Mouse (Mus musculus): Measurements from ENCODE around the gene Sox15.
"Not testable (repeated sequence)": the region's sequence is repeated elsewhere in the genome, so short reads cannot be mapped to it uniquely, and the experiment has no call there.

Gene Sox15

DNA sequence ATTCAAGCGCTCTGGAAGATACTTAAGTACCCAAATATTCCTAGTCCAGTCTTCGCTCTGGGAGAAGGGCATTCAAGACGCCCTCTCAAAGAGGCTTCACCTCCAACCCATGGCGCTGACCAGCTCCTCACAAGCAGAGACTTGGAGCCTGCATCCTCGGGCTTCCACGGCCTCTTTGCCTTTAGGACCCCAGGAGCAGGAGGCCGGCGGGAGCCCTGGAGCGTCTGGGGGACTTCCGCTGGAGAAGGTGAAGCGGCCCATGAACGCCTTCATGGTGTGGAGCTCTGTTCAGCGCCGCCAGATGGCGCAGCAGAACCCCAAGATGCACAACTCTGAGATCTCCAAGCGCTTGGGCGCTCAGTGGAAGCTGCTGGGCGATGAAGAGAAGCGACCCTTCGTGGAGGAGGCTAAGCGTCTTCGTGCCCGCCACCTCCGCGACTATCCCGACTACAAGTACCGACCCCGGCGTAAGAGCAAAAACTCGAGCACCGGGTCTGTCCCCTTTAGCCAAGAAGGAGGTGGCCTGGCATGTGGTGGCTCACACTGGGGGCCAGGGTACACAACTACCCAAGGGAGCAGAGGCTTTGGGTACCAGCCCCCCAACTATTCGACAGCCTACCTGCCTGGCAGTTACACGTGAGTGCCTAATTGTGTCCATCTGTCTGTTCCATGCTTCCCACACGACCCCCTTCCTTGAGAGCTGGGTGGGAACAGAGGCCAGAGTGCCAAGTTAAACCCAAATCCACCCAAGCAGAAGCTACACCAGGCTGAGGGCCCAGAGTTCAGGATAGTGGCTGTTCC lies at the start of gene Sox15:
Sox15 (plus strand) TSS at position 51 of the 801 bp plus-strand sequence.
- no peak for DNase-seq (ENCODE audit: low read depth, low spot score)

DNA sequence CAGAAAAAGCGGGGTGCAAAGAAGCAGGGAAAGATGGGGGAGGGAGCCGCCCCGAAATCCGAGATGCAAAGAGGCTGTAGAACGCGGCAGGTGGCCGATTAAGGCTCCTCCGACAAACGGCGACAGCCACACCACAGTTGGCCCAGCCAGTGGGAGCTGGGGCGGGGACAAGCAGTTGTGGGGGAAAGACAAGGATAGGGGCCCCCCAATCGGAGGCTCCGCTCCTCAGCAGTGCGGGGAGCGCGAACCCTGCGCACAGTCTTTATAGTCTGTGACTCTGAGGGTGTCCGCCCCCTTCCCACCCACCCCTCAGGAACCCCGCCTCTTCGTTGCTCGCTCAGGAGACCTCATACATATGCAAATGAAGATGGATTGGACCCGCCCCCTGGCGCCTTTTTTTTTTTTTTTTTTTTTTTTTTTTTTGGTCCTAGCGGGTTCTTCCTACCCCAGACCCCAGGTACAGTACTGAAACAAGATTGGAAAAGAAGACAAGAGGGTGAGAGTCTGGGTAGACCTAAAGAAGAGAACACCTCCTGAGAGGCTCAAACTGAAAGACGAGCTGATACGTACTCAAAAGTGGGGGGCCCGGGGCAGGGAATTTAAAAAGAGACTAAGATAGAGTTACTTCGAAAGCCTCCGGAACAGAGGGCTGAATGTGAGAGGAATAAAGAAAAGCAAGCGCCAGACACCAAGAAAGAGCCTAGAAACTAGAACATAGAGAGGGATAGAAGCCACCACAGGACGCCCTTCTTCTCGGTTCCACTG lies 49.2 kb upstream of the Sox15 start, which contains the start of gene Atp1b2:
Atp1b2 (minus strand) TSS at position 217 of the 765 bp plus-strand sequence.
- peak; percentile 75 for DNase-seq (ENCODE audit: low read depth, low spot score)

DNA sequence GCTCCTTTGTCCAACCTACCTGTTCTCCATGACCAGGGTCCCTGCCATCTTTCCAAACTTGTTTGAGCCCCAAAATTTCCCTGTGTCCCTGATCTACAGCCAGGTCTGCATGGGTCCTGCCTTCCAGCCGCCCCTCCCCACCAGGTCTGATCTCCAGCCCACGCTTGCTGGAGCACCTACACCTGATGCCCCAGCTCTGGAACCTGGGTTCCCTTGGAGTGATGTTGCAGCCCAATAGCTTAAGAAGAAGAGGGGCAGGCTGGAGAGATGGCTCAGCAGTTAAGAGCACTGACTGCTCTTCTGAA lies 48.7 kb upstream of the Sox15 start:
- DNase-seq (ENCODE audit: low read depth, low spot score): no peak

DNA sequence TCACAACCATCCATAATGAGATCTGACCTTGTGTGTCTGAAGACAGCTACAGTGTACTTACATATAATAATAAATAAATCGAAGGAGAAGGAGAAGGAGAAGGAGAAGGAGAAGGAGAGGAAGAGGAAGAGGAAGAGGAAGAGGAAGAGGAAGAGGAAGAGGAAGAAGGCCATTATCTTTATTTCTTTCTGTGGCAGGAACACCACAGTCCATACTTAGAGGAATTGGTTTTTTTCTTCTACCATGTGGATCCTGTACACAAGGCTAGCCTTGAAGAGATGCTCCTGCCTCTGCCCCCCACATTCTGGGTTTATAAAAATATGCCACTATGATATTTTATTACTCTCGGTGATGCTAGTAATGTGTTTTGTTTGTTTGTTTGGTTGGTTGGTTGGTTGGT lies 48.3 kb upstream of the Sox15 start:
- DNase-seq (ENCODE audit: low read depth, low spot score): no peak

DNA sequence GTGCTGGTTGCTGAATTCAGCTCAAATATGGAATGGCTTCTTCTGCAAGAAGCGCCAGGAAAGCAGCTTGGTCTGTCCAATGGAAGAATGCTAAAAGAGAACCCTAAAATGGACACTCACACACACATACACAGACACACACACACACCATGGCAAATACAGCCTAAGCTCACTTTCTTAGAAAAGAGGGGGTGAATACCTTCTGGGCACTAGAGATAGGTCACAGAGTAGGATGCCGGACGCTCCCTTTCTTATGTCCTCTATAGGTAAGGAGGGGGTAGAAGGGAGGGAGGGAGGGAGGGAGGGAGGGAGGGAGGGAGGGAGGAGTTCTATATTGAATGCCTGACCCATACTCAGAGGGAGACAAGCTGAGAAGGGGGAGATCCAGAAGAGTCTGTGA lies 46.6 kb upstream of the Sox15 start:
- no peak for DNase-seq (ENCODE audit: low read depth, low spot score)

DNA sequence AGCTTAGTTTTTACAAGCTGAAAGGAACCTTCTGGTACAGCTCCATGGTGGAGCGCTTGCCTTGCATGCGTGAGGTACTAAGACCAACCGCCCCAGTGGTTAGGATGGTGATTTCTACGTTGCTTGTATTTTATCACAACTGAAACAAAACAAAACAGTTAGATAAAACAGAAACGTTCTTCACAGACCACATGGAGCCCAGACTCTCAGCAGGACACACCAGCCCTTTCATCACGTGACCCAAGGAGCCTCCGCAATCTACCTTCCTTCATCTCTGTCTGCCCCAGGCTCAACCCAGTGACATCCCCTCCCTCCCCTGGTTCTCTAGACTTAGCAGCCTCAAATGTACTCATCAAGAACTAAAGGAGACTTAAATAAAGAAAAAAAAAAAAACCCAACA lies 45.7 kb upstream of the Sox15 start:
- DNase-seq (ENCODE audit: low read depth, low spot score): no peak

DNA sequence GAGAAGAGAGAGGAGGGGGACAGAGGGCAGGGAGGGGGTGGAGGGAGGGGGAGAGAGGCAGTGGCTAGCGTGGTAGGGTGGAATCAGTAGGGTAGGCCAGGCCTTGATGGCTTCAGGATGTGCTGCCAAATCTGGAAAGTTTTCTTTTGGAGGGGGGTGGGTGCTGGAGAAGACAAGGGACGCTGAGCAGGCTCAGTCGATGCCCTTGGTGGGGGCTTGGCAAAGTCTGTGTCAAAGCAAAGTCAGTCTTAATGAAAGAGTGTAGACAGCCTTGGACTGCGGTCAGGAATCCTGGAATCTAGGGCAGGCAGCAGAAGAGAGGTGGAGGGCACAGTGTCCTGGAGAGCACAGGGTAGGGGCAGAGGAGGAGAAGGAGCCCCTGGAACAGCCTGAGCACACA lies 44.2 kb upstream of the Sox15 start:
- DNase-seq (ENCODE audit: low read depth, low spot score): no peak

DNA sequence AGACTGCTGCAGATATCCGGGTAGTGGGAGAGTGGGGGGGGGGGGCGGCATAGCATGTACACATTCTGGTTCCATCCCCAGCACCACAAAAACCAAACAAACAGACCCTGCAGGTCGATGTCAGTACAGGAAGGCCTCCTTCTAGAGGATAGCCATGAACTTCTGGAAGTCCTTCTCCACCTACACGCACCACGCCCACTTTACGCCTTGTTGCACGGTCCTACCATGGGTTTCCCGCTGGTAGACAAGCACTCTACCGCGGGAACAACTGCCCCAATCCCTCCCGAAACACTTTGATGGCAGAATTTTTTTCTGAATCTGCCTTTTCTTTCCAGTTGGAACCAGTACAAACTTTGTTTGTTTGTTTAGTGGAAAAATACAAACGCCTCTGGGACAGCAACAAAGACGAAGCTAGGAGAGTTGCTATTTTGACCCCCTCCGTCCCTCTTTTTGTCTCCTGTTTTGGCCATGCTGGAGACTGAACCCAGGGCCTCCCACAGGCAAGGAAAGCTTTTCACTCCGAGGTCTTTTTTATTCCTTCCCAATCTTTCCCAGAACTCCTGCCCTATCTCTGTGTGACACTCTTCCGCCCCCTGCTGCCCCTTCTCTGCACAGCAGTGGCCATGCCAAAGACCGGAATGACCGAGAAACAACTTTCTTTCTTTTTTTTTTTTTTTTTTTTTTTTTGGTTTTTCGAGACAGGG lies 41.4 kb upstream of the Sox15 start:
- DNase-seq (ENCODE audit: low read depth, low spot score): peak; percentile 66

DNA sequence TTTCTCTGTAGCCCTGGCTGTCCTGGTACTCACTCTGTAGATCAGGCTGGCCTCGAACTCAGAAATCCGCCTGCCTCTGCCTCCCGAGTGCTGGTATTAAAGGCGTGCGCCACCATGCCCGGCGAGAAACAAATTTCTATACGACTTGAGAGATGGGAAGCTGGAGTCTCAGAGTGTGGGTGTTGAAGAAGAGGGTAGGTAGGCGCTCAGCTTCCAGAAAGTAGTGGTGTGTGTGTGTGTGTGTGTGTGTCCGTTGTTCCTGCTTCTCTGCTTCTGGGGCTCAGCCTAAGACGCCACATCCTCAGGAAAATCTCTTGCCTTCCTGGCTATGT lies 40.9 kb upstream of the Sox15 start:
- not testable (repeated sequence) for DNase-seq (ENCODE audit: low read depth, low spot score)

DNA sequence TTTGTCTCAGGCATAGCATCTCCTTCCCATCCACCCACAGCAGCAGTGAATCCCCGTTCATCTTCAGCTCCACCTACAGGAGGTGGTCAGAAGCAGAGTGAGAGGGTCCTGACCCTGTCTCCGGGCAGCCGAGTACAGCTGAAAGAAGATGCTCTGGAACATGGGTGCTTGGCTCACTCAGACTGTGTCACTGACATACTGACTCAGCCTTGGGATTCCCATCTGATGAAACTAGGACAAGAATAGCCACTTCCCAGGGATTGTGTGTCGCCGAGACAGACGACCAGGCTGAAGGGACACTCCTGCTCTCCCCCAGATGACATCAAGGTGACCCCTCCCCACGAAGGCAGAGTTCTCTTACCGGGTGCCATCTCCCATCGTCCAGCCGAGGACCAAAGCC lies 38.3 kb upstream of the Sox15 start:
- no peak for DNase-seq (ENCODE audit: low read depth, low spot score)

DNA sequence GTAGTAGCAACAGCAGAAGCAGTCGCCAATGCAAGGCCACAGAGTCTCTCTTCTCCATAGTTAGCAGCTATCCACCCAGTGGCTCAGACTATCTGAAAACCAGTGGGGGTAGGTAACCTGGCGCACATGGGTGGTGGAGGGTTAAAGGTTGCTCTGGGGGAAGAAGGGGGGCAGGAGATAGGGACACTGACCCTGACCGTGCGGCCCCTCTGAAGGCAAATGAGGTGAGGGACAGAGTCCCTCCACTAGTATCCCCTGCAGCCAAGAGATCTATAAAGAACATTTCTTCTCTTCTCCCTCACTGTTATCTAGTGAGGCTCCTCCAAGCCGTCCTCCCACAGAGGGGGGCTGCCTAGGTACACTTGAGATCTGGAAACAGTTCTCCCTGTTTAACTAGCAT lies 37.3 kb upstream of the Sox15 start, which contains the start of gene Shbg:
Shbg (minus strand) TSS at position 101 of the 400 bp plus-strand sequence.
- DNase-seq (ENCODE audit: low read depth, low spot score): no peak

DNA sequence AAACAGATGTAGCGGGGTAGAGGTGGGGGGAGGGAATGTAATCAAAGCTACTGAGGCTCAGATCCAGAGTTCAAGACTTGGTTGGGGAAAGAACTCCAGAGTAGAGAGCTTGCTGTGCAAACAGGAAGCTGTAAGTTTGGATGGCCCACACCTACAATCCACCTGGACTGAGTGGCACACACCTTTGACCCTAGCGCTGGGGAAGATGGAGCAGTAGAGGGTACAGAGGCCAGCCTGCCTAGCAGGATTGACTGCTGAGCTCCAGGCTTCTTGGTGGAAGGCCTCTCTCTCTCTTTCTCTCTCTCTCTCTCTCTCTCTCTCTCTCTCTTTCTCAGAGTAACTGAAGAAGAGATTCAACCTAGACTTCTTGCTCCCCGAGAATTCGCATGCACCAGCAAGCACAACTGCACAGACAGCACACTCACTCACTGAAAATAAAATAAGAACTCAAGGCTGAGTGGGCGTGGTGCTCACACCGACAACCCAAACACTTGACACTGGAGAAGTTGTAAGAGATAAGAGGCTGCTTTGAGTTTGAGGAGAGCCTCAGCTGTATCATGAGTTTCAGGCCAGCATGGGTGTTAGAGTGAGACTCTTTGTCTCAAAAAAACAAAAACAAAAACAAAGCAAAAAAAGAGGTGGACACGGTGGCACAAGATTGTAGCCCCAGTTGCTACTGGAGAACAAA lies 34.6 kb upstream of the Sox15 start:
- DNase-seq (ENCODE audit: low read depth, low spot score): no peak

DNA sequence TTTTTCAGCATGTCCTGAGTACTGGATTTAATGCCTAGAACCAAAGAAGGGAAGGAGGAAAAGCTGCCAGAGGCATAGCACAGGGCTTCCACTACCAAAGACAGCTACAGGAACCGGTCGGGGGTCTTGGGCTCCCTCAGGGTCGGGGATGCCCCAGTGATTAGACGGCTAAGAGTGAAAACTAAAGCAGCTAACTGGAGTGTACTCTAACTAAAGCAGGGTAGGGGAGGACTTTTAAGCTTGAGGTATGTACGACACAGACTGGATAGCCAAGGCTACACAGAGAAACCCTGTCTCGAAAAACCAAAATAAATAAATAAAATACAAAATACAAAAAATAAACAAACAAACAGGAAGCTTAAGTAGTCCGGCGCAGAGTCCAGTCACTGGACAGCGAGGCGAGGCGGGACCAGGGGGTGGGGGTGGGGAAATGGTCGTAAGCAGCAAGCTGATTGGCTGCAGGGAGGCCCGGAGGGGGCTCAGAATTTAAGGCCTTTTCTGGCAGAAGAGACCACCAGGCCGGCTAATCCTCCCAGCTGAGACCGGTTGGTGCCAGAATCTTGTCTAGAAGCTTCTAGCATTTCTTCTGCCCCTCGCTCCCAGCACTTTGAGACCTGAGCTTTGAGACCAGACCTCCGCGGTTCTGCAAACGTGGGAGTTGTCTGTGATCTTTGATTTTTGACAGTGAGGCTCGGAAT lies 33.4 kb upstream of the Sox15 start, which contains the start of gene Sat2:
Sat2 (plus strand) TSS at position 454 of the 698 bp plus-strand sequence.
- no peak for DNase-seq (ENCODE audit: low read depth, low spot score)

DNA sequence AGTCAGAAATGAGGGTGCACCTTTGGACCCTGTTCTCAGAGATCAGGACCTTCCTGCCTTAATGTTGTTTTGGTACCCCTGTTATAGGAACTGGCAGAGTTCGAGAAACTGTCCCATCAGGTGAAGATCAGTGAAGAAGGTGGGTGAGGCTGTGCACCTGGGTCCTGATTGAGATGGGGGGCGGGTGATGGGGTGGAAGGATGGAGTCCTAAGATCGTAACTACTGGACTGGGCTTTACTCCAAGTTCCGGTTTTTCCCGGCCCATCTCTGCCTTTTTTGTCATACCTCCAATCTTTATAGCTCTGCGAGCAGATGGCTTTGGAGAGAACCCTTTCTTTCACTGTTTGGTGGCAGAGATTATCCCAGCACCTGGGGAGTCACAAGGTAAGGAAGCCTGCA lies 32.7 kb upstream of the Sox15 start:
- DNase-seq (ENCODE audit: low read depth, low spot score): no peak

DNA sequence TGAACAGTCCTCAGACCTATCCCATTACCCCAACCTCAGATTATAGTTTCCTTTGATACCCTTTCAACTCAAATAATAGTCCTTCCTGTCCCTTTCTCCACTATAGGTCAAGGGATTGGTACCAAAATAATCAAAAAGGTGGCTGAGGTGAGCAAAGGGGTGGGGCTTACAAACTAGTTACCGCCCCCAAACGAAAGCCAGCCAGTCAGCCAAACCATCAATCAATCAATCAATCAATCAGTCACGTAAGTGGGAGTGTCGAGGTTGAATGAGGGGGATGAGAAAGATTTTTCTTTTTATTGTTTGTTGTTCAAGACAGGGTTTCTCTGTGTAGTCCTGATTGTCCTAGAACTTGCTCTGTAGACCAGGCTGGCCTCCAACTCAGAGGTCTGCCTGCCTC lies 32.1 kb upstream of the Sox15 start:
- DNase-seq (ENCODE audit: low read depth, low spot score): no peak

DNA sequence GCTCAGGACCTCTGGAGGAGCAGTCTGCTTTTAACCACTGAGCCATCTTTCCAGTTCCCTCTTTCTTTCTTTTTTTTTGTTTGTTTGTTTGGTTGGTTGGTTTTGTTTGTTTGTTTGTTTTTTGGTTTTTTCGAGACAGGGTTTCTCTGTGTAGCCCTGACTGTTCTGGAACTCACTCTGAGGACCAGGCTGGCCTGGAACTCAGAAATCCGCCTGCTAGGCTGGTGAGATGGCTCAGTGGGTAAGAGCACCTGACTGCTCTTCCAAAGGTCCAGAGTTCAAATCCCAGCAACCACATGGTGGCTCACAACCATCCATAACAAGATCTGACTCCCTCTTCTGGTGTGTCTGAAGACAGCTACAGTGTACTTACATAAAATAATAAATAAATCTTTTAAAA lies 30.8 kb upstream of the Sox15 start:
- DNase-seq (ENCODE audit: low read depth, low spot score): not testable (repeated sequence)

DNA sequence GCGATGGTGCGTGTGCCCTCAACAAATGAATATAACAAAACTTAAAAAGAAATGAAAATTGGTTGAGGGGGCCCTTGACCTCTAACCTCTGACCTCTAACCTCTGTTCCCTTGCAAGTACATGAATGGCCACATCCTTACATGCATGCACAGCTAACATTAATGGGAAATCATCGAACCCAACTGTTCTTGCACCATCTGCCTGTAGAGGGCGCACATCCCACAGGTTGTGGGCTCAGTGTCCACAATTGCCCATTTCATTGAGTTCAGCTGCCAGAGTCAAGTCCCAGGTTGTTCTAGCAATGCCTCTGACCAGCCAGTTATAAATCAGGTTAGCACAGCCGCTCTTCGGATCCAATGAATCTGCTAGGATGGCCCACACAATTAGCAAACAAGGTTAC lies 26.8 kb upstream of the Sox15 start:
- DNase-seq (ENCODE audit: low read depth, low spot score): peak; percentile 76

DNA sequence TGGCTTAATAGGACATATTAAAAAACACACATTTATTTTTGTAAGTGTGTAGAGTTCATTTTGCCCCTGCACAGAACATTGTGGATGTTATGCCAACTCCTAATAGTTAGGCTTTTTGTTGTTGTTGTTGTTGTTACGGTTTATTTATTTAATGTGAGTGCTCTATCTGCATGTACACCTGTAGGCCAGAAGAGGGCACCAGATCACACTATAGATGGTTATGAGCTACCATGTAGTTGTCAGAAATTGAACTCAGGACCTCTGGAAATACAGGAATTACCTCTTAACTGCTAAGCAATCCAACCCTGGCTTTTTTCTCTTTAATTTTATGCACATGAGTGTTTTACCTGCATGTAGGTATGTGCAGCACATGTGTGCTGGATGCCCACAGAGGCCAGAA lies 25.3 kb upstream of the Sox15 start:
- peak; percentile 62 for DNase-seq (ENCODE audit: low read depth, low spot score)

DNA sequence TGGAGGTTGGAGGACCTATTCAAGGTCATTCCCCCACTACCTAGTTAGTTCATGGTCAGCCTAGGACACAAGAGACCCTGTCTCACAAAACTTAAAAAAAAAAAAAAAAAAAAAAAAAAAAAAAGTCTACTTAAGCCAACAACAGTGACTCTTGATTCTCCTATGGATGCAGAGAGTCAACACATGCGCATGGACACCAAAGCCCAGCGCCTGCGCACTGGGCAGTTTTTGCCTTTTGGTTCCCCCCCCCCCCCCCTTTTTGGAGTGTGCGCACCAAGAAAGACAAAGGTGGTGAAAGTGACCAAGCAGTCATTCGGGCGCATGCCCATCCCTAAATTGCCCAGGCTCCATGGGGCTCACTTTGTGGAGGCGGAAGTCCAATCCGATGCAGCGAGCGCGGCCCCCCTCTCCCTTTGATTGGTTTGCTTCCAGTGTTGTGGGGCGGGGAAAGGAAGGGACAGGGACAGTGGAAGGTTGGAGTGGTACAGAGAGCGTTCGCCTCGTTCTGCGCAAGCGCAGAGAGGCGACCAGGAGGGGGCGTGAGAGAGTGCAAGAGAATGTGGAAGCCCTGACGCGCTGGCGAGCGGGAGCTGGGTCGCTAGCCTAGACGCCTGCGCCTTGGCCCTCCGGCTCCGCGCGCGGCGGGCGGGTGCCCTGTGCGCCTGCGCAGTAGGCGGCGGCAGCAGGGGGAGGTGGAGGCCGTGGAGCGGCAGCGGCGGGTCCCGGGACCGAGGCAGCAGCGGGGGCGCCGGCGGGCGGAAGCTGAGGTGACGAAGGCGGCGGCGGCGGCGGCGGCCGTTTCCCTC lies 22.6 kb upstream of the Sox15 start, which contains the start of gene Fxr2:
Fxr2 (plus strand) TSS at position 707 of the 806 bp plus-strand sequence.
- DNase-seq (ENCODE audit: low read depth, low spot score): peak; percentile 99

DNA sequence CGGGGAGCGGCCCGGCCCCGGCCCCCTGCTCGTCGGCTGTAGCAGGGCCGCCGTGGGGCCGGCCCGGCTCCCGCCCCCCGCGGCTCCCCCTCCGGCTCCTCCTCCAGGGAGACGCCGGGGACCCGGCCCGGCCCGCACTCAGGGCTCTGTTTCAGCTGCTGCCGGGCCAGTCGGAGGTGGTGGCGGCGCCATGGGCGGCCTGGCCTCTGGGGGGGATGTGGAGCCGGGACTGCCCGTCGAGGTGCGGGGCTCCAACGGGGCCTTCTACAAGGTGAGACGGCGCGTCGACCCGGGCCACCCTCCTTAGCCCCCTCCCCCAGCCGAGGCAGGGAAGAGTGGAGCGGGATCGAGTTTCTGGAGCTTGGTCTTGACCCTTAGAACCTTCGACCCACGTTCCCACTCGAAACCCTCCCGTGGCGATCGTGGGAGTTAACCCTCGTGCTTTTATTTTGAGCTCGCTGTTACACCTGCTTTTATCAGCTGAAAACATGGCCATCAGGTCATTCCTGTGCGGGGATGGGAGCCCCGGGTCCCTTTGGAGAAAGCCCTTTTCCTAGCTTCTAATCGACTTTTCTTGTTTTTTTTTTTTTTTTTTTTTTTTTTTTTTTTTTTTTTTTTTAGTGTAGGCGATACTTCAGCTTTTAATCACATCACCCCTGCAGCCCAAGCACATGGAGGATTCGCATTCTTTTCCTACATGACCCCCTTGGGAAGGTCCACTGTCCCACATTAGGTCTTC lies 21.8 kb upstream of the Sox15 start:
- DNase-seq (ENCODE audit: low read depth, low spot score): no peak

Measured in c-Kit-negative CD71-positive TER-119-positive erythroid progenitor cells, embryonic 14.5 days (primary cell).